Mouse (Mus musculus): ENCODE data around the gene Edrf1. TPM values are rescaled to one million over a fixed set of nuclear protein-coding genes. Genes with fewer than 3 reads are reported as not detected.

The Edrf1 gene
- total RNA-seq (2017), result 20.3 and 33.4 TPM in 2 replicates

- ATAC-seq (replicated peaks in 1 of 2; ENCODE audit: insufficient read depth in 1 of 2, low FRiP score in 2 of 2, low TSS enrichment in 1 of 2, low read depth in 1 of 2, poor library complexity in 2 of 2, severe bottlenecking in 2 of 2), result peak; percentile 97 to 99
Observed at GRCm38 (mm10) chr7:133637361-133638305, at the start of gene Edrf1. Edrf1 (plus strand) TSS chr7:133637543.

DNA sequence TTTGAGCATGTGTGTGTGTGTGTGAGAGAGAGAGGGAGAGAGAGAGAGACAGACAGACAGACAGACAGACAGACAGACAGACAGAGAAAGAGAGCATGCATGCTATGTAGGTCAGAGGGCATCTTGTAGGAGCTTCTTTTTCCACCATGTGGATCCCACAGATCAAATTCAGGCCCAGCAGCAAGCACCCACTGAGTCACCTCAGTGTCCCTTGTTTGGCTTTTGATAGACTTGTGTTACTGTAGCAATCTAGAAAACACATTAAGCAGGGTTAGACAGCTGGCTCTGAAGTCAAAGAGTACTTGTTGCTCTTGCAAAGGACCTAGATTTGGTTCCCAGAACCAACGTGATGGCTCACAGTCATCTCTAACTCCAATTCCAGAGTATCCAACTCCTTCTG, 45.6 kb upstream of the Edrf1 start:
- ATAC-seq (replicated peaks in 1 of 2; ENCODE audit: insufficient read depth in 1 of 2, low FRiP score in 2 of 2, low TSS enrichment in 1 of 2, low read depth in 1 of 2, poor library complexity in 2 of 2, severe bottlenecking in 2 of 2), result no peak

DNA sequence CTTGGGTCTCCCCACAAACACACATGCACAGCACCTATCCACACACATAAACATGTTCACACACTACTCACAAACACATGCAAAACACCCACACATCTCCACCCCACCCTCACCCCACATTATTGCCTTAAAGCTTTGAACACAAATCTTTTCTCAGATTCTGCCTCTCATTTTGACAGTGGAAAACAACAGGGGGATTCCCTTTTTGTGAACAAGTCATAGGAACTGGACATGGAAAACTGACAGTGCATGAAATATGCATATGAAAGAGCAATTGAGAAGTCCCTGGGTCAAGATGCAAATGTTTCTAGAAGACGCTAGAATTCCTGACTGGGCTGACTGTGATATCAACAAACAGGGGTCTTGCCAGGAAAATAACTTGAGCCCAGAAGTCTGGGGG, 36.8 kb upstream of the Edrf1 start:
- no peak for ATAC-seq (replicated peaks in 1 of 2; ENCODE audit: insufficient read depth in 1 of 2, low FRiP score in 2 of 2, low TSS enrichment in 1 of 2, low read depth in 1 of 2, poor library complexity in 2 of 2, severe bottlenecking in 2 of 2)

DNA sequence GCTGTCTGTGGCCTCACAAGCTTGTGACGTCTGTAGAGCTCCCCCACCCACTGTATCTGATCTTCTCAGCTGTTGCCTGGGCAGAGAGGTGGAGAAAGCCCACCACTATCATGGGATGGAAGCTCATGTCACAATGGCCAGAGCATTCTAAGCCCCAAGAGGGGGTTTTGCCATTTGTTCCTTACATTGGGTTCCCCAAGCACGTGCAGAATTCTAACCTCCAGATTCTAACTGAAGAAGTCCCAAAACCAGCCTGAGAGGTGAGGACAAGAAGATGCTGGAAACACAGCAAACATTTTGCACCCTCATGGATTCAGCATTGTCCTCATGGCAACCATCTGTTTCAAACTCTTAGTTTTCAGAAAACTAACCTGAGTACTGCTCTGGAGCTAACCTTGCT, 35.3 kb upstream of the Edrf1 start, which contains the start of gene Tex36:
Gene Tex36, minus strand, starts transcription at position 101 of the 400 bp plus-strand sequence.
- no peak for ATAC-seq (replicated peaks in 1 of 2; ENCODE audit: insufficient read depth in 1 of 2, low FRiP score in 2 of 2, low TSS enrichment in 1 of 2, low read depth in 1 of 2, poor library complexity in 2 of 2, severe bottlenecking in 2 of 2)

DNA sequence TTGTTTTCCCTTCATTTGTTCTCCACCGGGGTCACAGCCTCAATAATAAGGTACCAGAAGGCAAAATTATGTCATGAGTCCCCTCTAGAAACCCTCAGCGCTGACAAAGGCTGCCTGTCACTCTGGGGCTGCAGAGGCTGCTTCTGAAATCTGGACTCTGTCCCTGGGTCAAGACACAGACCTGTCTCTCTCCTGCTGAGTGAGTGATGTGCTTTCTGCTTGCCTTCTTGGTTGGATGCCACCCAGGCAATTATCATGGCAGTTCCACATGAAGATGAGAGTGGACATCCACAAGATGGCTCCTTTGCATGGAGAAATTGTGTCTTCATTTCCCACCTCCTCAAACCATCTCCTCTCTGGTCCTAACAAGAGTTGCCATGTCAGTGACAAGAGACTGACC, 34.2 kb upstream of the Edrf1 start:
- no peak for ATAC-seq (replicated peaks in 1 of 2; ENCODE audit: insufficient read depth in 1 of 2, low FRiP score in 2 of 2, low TSS enrichment in 1 of 2, low read depth in 1 of 2, poor library complexity in 2 of 2, severe bottlenecking in 2 of 2)

- no peak for ATAC-seq (replicated peaks in 1 of 2; ENCODE audit: insufficient read depth in 1 of 2, low FRiP score in 2 of 2, low TSS enrichment in 1 of 2, low read depth in 1 of 2, poor library complexity in 2 of 2, severe bottlenecking in 2 of 2)
Observed at GRCm38 (mm10) chr7:133604427-133605081, 32.8 kb upstream of the Edrf1 start.

DNA sequence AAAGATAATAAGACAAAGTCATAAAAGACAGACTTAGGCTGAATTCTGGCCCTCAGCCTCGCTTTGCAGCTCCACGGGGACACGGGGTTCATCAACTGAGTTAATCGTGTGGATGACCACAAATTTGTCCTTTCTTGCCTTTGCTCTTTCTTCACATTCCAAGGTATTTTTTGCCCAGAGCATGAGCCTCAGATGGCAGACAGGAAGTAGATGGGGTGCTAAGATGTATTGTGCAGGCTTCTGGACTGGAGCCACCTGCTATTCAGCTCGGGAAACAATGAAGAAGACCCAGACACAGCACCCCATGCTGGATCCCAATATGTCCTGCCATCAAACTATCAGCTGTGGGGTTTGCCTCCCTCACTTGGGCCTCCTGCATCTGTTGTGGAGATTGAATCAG, 30.0 kb upstream of the Edrf1 start:
- no peak for ATAC-seq (replicated peaks in 1 of 2; ENCODE audit: insufficient read depth in 1 of 2, low FRiP score in 2 of 2, low TSS enrichment in 1 of 2, low read depth in 1 of 2, poor library complexity in 2 of 2, severe bottlenecking in 2 of 2)

DNA sequence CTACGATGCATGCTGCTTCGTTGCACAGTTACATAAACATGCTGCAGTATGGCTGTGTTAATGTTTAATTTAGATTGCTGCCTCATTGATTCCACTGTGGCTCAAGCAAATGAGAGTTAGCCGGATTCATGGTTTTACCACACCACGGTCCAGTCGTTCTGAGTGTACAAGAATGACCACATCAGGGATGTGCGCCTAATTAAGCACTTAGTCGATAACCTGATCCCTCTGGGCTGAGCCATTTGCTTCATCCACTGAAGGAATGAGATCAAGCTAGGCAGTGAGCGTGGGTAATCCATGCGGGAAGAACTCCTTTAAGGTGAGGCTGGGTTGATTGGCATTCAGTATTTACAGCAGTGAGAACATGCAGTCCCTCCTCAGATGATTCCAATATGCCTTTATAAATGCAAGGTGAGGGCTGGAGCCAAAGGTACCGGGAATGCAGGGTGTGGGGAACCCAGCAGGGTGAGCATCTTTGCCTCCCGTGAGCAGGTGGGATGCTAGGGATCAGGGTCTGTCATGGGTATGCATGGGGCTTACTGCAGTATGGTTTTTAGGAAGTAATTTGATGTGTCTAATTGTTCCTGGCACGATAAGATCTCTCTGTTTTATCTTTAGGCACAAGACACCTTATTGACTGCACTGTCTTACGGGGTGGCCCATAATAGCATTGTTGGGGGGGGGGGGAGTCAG, 29.3 kb upstream of the Edrf1 start:
- no peak for ATAC-seq (replicated peaks in 1 of 2; ENCODE audit: insufficient read depth in 1 of 2, low FRiP score in 2 of 2, low TSS enrichment in 1 of 2, low read depth in 1 of 2, poor library complexity in 2 of 2, severe bottlenecking in 2 of 2)

- ATAC-seq (replicated peaks in 1 of 2; ENCODE audit: insufficient read depth in 1 of 2, low FRiP score in 2 of 2, low TSS enrichment in 1 of 2, low read depth in 1 of 2, poor library complexity in 2 of 2, severe bottlenecking in 2 of 2), result no peak
Observed at GRCm38 (mm10) chr7:133608631-133609340, 28.6 kb upstream of the Edrf1 start.

GRCm38 (mm10) chr7:133609585-133609984, 27.8 kb upstream of the Edrf1 start:
- ATAC-seq (replicated peaks in 1 of 2; ENCODE audit: insufficient read depth in 1 of 2, low FRiP score in 2 of 2, low TSS enrichment in 1 of 2, low read depth in 1 of 2, poor library complexity in 2 of 2, severe bottlenecking in 2 of 2), result no peak

- no peak for ATAC-seq (replicated peaks in 1 of 2; ENCODE audit: insufficient read depth in 1 of 2, low FRiP score in 2 of 2, low TSS enrichment in 1 of 2, low read depth in 1 of 2, poor library complexity in 2 of 2, severe bottlenecking in 2 of 2)
Observed at GRCm38 (mm10) chr7:133612981-133613380, 24.4 kb upstream of the Edrf1 start.

DNA sequence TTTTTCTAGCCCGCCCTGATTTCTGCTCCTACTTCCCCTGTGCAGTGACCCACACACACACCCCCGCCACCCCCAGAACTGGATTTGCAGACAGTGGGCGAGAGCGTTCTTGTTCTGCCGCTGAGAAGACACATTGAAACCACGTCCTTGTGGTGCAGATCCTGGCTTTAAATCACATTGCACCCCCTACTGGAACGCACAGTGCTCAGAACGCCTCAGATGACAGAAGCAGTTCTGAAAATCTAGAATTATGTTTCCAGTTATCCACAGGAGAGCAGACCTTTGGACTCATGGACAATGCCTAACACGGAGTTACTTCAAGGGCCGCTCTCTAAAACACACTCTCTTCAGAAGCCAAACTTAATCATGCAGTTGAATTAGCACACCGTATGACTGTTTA, 16.6 kb upstream of the Edrf1 start:
- ATAC-seq (replicated peaks in 1 of 2; ENCODE audit: insufficient read depth in 1 of 2, low FRiP score in 2 of 2, low TSS enrichment in 1 of 2, low read depth in 1 of 2, poor library complexity in 2 of 2, severe bottlenecking in 2 of 2), result no peak

DNA sequence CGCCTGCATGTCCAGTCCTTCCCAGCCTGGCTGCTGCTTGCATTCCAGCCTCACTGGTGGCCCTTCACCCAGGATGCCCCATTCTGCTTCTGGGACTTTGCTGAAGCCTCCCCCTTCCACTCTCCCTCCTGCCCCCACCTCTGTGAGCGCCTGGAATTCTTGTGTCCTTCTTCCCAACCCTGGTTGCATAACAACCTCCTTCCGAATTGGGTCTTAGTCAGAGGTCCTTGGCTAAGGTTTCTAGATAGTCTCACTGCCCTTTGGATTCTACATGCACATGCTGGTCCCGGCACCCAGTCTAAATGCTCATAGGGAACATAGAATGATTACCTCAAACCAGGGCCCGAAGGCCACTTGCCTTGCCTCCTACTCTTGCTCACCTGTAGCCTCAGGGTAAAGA, 14.1 kb upstream of the Edrf1 start:
- no peak for ATAC-seq (replicated peaks in 1 of 2; ENCODE audit: insufficient read depth in 1 of 2, low FRiP score in 2 of 2, low TSS enrichment in 1 of 2, low read depth in 1 of 2, poor library complexity in 2 of 2, severe bottlenecking in 2 of 2)

DNA sequence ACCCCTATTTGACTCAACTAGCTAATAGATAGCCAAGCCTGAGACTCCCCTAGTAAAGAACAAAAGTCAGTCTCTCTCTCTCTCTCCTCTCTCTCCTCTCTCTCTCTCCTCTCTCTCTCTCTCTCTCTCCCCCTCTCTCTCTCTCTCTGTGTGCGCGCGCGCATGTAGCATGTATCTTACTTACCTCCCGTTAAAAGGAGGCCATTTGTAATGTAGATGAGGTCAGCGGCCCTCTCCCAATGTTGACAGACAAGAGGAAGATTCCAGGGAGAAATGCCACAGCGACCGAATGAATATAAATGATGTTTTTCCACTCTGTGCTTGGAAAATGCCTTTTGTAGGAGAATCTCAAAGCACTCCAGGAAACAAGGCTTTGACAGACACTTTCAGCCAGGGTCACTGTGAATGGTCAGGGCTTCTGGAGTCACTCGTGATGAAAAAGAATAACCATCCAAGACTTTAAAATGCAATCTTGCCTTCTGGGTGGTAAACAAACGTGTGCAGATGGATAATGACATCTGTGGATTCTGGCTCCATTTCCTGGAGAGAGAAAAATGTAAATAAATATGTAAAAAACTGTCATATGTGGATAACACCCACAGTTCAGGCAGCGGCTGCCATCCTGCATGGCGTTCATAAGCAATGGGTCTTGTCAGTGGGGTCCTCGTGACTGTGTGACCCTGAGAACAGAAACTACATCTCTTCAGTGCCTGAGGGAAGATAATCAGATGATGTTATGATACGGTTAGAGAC, 10.0 kb upstream of the Edrf1 start:
- no peak for ATAC-seq (replicated peaks in 1 of 2; ENCODE audit: insufficient read depth in 1 of 2, low FRiP score in 2 of 2, low TSS enrichment in 1 of 2, low read depth in 1 of 2, poor library complexity in 2 of 2, severe bottlenecking in 2 of 2)

DNA sequence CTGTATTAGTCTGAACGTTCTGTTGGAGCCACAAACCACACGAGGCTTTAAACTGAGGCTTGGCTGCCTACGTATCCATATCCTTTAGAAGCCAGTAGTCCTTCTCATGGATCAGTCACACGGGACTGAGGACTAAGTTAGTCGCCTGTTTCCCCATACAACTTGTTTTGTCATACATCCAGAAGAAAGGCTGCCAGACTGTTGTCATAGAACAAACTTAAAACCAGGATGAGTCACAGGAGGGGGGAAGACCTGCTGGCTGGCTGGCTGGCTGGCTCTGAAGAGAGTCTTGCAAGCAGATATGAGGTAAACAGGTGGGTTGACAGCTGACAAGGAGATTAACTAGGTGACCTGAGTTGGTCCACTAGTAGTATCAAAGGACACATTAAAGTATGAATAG, 6.5 kb upstream of the Edrf1 start:
- no peak for ATAC-seq (replicated peaks in 1 of 2; ENCODE audit: insufficient read depth in 1 of 2, low FRiP score in 2 of 2, low TSS enrichment in 1 of 2, low read depth in 1 of 2, poor library complexity in 2 of 2, severe bottlenecking in 2 of 2)

GRCm38 (mm10) chr7:133632476-133632875, 4.9 kb upstream of the Edrf1 start:
- ATAC-seq (replicated peaks in 1 of 2; ENCODE audit: insufficient read depth in 1 of 2, low FRiP score in 2 of 2, low TSS enrichment in 1 of 2, low read depth in 1 of 2, poor library complexity in 2 of 2, severe bottlenecking in 2 of 2), result no peak
